Mouse (Mus musculus): ENCODE results near the gene Hoxc12.

Gene Hoxc12

GRCm38 (mm10) chr15:102936279-102936972 is at the start of gene Hoxc12:
Gene Hoxc12, plus strand, starts transcription at chr15:102936757.
- no peak for TF ChIP-seq GATA4 (IDR thresholded peaks at IDR 0.05; ENCODE audit: insufficient replicate concordance, low read length)

GRCm38 (mm10) chr15:102895115-102895514 is 41.4 kb upstream of the Hoxc12 start:
- no peak for TF ChIP-seq GATA4 (IDR thresholded peaks at IDR 0.05; ENCODE audit: insufficient replicate concordance, low read length)

GRCm38 (mm10) chr15:102904946-102905345 is 31.6 kb upstream of the Hoxc12 start:
- no peak for TF ChIP-seq GATA4 (IDR thresholded peaks at IDR 0.05; ENCODE audit: insufficient replicate concordance, low read length)

GRCm38 (mm10) chr15:102909536-102909935 is 27.0 kb upstream of the Hoxc12 start:
- no peak for TF ChIP-seq GATA4 (IDR thresholded peaks at IDR 0.05; ENCODE audit: insufficient replicate concordance, low read length)

- TF ChIP-seq GATA4 (IDR thresholded peaks at IDR 0.05; ENCODE audit: insufficient replicate concordance, low read length), result no peak
Observed at GRCm38 (mm10) chr15:102910038-102910437, 26.5 kb upstream of the Hoxc12 start.

GRCm38 (mm10) chr15:102910496-102911095 is 26.0 kb upstream of the Hoxc12 start:
- no peak for TF ChIP-seq GATA4 (IDR thresholded peaks at IDR 0.05; ENCODE audit: insufficient replicate concordance, low read length)

- no peak for TF ChIP-seq GATA4 (IDR thresholded peaks at IDR 0.05; ENCODE audit: insufficient replicate concordance, low read length)
Observed at GRCm38 (mm10) chr15:102913038-102913585, 23.4 kb upstream of the Hoxc12 start.

GRCm38 (mm10) chr15:102917972-102918572 is 18.5 kb upstream of the Hoxc12 start:
- TF ChIP-seq GATA4 (IDR thresholded peaks at IDR 0.05; ENCODE audit: insufficient replicate concordance, low read length), result no peak

GRCm38 (mm10) chr15:102918611-102919265 is 17.8 kb upstream of the Hoxc12 start:
- TF ChIP-seq GATA4 (IDR thresholded peaks at IDR 0.05; ENCODE audit: insufficient replicate concordance, low read length), result no peak

- no peak for TF ChIP-seq GATA4 (IDR thresholded peaks at IDR 0.05; ENCODE audit: insufficient replicate concordance, low read length)
Observed at GRCm38 (mm10) chr15:102919336-102920180, 17.0 kb upstream of the Hoxc12 start.

GRCm38 (mm10) chr15:102920619-102921018 is 15.9 kb upstream of the Hoxc12 start:
- no peak for TF ChIP-seq GATA4 (IDR thresholded peaks at IDR 0.05; ENCODE audit: insufficient replicate concordance, low read length)

GRCm38 (mm10) chr15:102921053-102922011 is 15.2 kb upstream of the Hoxc12 start, which contains the start of gene Hoxc13:
Gene Hoxc13, plus strand, starts transcription at chr15:102921103.
- no peak for TF ChIP-seq GATA4 (IDR thresholded peaks at IDR 0.05; ENCODE audit: insufficient replicate concordance, low read length)

- no peak for TF ChIP-seq GATA4 (IDR thresholded peaks at IDR 0.05; ENCODE audit: insufficient replicate concordance, low read length)
Observed at GRCm38 (mm10) chr15:102922012-102922362, 14.6 kb upstream of the Hoxc12 start.

Measured in liver, adult (tissue).